Mouse (Mus musculus): Measurements from ENCODE around the gene Alg3. TPM values are rescaled to one million over a fixed set of nuclear protein-coding genes. Genes with fewer than 3 reads are reported as not detected.

Gene Alg3
- polyA plus RNA-seq, 1 experiment from 2014 or later = 44.6 TPM

GRCm38 (mm10) chr16:20637410-20637809, 25.9 kb upstream of the Alg3 start:
- Histone ChIP-seq H3K27ac (ENCODE audit: low read depth, low read length) (no peak overlapping the region), H3K9ac (replicated peaks; ENCODE audit: low read depth, low read length) (no peak overlapping the region)

DNA sequence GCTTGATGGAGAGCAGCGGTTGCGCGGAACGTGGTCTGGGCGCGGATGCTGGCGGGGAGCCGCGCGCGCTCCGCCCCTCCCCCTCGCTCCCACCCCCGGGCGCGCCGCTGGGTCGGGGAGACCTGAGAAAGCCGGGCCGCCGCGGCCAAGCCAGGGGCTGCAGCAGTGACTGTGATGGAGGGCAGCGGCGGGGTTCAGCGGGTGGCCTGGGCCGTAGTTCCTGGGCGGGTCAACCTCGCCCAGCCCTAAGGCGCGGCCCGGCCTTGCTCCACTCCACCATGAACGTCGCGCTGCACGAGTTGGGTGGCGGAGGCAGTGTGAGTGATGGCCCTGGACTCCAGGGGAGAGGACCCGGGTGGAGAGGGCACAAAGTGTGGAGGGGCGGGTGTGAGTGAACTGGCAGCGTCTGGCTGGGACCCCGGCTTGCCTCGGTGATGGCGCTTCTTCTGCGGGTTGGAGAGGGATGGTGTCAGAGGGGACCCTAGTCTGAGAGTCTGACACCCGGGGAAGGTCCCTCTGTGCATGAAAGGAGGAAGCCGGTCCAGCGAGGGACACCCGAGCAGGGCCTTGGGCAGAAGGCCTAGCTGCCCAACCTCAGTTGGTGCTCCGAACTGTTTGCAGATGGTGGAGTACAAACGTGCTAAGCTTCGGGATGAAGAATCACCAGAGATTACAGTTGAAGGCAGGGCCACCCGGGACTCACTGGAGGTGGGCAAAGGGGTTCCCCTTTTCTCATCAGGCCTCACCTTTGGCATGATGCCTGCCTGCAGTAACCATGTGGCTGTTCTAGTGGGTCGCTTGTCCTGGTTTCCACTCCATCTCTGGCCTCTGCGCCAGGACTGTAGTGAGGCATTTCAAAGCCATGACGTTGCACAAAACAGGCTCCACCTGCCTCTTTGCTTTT, 18.4 kb upstream of the Alg3 start, which contains the start of gene Ece2:
Gene Ece2 (plus strand): TSS at position 98 of the 904 bp plus-strand sequence.
- 7% methylated on average over 48 of the region's 54 CpGs for WGBS

More at GRCm38 (mm10) chr16:20637410-20637809, 25.9 kb upstream of the Alg3 start:
- Histone ChIP-seq H3K4me3 (ENCODE audit: low read depth, low read length) (no peak overlapping the region), H3K4me2 (ENCODE audit: low read depth, low read length) (no peak overlapping the region), H3K27me3 (ENCODE audit: control insufficient read depth, insufficient read depth, low read length) (no peaks in the 10 kb centered on the region), H3K36me3 (ENCODE audit: control insufficient read depth, insufficient read depth, low read length) (no peaks in the 10 kb centered on the region), H3K4me1 (ENCODE audit: control insufficient read depth, insufficient read depth, low read length) (no peaks in the 10 kb centered on the region), H3K9me3 (ENCODE audit: control insufficient read depth, low read length) (no peaks in the 10 kb centered on the region)
- 80% methylated on average over 8 of the region's 8 CpGs for WGBS
- no peak for ATAC-seq (ENCODE audit: low read depth)

DNA sequence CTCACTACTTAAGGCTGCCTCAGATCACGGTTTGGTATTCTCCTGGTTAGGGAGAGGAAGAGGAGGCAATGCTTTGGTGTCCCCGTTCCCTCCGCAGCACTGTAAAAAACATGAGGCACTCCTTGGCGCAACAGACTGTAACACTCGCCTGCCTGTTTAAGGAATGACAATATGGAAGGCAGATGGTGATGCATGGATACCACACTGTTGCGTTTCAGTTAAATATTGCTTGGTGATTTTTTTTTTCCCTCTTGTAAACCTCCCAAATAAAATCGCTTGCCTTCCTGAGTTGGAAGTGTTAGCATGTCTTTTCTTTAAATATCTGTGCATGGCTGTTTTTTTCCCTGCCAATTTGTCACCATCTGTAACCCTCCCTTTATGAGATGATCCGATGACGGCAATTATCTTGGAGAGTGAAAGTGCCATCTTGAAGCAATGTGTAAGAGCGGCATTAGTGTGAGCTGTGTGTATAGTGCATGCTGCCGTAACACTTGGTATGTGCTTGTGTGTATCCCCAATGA, 17.4 kb upstream of the Alg3 start:
- Histone ChIP-seq H3K27ac (ENCODE audit: low read depth, low read length) (no peak overlapping the region), H3K9me3 (ENCODE audit: control insufficient read depth, low read length) (no peaks in the 10 kb centered on the region), H3K36me3 (ENCODE audit: control insufficient read depth, insufficient read depth, low read length) (no peaks in the 10 kb centered on the region), H3K4me1 (ENCODE audit: control insufficient read depth, insufficient read depth, low read length) (no peaks in the 10 kb centered on the region), H3K27me3 (ENCODE audit: control insufficient read depth, insufficient read depth, low read length) (no peaks in the 10 kb centered on the region), H3K9ac (replicated peaks; ENCODE audit: low read depth, low read length) (no peak overlapping the region), H3K4me2 (ENCODE audit: low read depth, low read length) (peak overlapping the region; percentile 95), H3K4me3 (ENCODE audit: low read depth, low read length) (peak overlapping the region; percentile 60)
- 42% methylated on average over 11 of the region's 11 CpGs for WGBS
- ATAC-seq (ENCODE audit: low read depth) = no peak

More for the DNA sequence above, 18.4 kb upstream of the Alg3 start, which contains the start of gene Ece2:
- no peaks in the 10 kb centered on the region for H3K36me3 ChIP-seq (ENCODE audit: control insufficient read depth, insufficient read depth, low read length)
- H3K9me3 ChIP-seq (ENCODE audit: control insufficient read depth, low read length) = no peaks in the 10 kb centered on the region
- no peaks in the 10 kb centered on the region for H3K27me3 ChIP-seq (ENCODE audit: control insufficient read depth, insufficient read depth, low read length)
- peak; percentile 76 for ATAC-seq (ENCODE audit: low read depth)
- H3K4me3 ChIP-seq (ENCODE audit: low read depth, low read length) = peak within 1 kb of the TSS; percentile 60
- H3K27ac ChIP-seq (ENCODE audit: low read depth, low read length) = peak within 1 kb of the TSS; percentile 62
- H3K9ac ChIP-seq (replicated peaks; ENCODE audit: low read depth, low read length) = peak within 1 kb of the TSS; percentile 76
- no peaks in the 10 kb centered on the region for H3K4me1 ChIP-seq (ENCODE audit: control insufficient read depth, insufficient read depth, low read length)
- peak within 1 kb of the TSS; percentile 95 for H3K4me2 ChIP-seq (ENCODE audit: low read depth, low read length)

DNA sequence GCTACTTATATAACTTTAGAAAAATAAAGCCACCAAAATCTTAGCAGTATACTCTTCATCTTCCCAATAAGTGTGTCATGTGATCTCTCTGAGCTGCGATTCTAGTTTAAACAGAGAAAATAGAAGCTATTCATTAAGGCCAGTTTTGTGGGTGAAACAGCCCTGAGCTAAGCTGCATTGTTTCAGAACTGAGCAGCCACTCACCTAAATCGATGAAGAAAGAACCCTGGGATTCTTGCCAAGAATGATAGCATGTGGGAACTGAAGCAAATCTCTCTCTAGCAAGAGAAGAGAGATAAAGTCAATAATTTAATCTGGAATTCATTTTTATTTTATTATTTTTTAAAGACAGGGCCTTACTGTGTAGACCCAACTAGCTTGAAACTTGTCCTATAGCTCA, 11.7 kb upstream of the Alg3 start:
- Histone ChIP-seq H3K27ac (ENCODE audit: low read depth, low read length) (no peak overlapping the region; the same call in 1 of the 2 replicates), H3K9ac (replicated peaks; ENCODE audit: low read depth, low read length) (peak overlapping the region; percentile 78; the same call in 1 of the 2 replicates)
- WGBS = 47% methylated on average over 2 of the region's 2 CpGs

DNA sequence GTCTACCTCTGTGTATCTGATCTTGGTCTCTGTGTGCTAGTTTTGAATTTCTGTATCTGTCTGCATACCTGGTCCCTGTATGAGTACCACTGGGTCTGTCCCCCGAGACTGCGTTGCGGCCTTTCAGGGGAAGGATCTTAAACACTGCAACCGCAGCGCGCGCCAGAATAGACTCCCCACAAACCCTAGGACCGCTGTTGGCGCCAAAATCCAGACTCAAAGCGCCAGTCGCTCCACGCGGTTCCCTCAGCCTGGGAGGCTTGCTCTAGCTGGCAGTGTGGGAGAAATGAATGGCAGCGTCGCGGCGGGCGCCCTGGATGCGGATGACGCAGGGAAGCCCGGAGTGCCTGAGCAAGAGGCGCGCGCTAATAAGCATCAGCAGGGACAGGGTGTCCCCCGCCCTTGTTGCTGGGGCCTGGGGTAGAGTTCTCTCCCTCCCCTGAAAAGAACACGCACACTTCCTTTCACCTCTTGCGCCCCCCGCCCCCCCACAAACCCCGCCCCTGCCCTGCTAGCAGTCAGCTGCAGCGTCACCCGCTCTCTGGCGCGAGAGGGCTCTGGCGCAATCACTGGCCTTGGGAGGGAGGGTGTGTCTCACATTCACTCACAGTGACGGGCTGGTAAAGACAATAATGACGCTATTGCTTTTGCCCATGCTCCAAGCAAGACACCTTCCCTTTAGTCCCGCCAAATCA, 10.6 kb upstream of the Alg3 start:
- Histone ChIP-seq H3K27ac (ENCODE audit: low read depth, low read length) (peak overlapping the region; percentile 97), H3K36me3 (ENCODE audit: control insufficient read depth, insufficient read depth, low read length) (no peaks in the 10 kb centered on the region), H3K9me3 (ENCODE audit: control insufficient read depth, low read length) (no peaks in the 10 kb centered on the region), H3K9ac (replicated peaks; ENCODE audit: low read depth, low read length) (peak overlapping the region; percentile 78), H3K4me3 (ENCODE audit: low read depth, low read length) (peak overlapping the region; percentile 78), H3K27me3 (ENCODE audit: control insufficient read depth, insufficient read depth, low read length) (no peaks in the 10 kb centered on the region), H3K4me1 (ENCODE audit: control insufficient read depth, insufficient read depth, low read length) (peaks cover 8% of the 10 kb centered on the region; the same call in 1 of the 2 replicates), H3K4me2 (ENCODE audit: low read depth, low read length) (peak overlapping the region; percentile 89)
- WGBS = 0% methylated on average over 35 of the region's 37 CpGs
- peak; percentile 68 for ATAC-seq (ENCODE audit: low read depth)

More for the DNA sequence above, 11.7 kb upstream of the Alg3 start:
- Histone ChIP-seq H3K4me2 (ENCODE audit: low read depth, low read length) (peak overlapping the region; percentile 89; the same call in 1 of the 2 replicates), H3K4me1 (ENCODE audit: control insufficient read depth, insufficient read depth, low read length) (peaks cover 8% of the 10 kb centered on the region; the same call in 1 of the 2 replicates), H3K27me3 (ENCODE audit: control insufficient read depth, insufficient read depth, low read length) (no peaks in the 10 kb centered on the region), H3K36me3 (ENCODE audit: control insufficient read depth, insufficient read depth, low read length) (no peaks in the 10 kb centered on the region), H3K9me3 (ENCODE audit: control insufficient read depth, low read length) (no peaks in the 10 kb centered on the region), H3K4me3 (ENCODE audit: low read depth, low read length) (no peak overlapping the region)
- ATAC-seq (ENCODE audit: low read depth) = no peak

DNA sequence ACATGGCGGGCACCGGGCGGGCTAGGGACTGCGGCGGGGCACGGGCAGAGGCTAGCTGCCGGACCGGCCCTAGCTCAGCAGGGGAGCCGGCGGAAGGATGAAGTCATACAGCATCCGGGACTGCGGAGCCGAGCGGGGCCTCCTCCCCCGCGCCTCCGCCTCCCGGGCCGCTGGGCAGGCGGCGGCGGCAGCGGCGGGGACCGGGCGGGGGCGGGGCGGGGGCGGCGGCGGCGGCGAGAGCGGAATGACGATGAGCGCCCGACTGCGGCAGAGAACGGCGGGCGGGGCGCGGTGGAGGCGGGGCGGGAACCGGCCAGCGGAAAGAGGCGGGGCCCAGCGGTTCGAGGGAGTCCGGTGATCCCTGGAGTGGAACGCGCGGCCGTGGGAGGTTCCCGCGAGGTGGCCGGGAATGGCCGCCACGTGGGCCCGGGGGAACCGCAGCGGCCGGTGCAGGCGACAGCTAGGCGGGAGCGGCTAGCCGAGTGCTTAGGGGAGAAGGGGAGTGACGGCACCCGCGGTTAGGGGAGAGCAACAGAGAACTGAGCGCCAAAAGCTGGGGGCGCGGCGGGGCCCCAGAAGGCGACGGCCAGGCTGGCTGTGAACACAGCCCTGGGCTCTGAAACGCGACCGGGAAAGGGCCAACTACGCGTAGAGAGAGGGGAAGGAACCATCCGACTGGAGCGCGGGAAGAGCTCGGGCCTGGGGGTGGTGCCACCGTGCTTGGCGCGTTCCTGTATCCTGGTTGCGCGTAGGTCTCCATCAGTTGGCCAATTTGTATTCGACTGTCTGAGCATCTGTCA, 9.9 kb upstream of the Alg3 start, which contains the start of gene Camk2n2:
Gene Camk2n2 (minus strand): TSS at position 97 of the 800 bp plus-strand sequence.
- H3K9ac ChIP-seq (replicated peaks; ENCODE audit: low read depth, low read length) = peak within 1 kb of the TSS; percentile 78
- H3K27ac ChIP-seq (ENCODE audit: low read depth, low read length) = peak within 1 kb of the TSS; percentile 97
- H3K27me3 ChIP-seq (ENCODE audit: control insufficient read depth, insufficient read depth, low read length) = no peaks in the 10 kb centered on the region
- H3K4me1 ChIP-seq (ENCODE audit: control insufficient read depth, insufficient read depth, low read length) = peaks cover 8% of the 10 kb centered on the region; the same call in 1 of the 2 replicates
- no peaks in the 10 kb centered on the region for H3K9me3 ChIP-seq (ENCODE audit: control insufficient read depth, low read length)
- H3K36me3 ChIP-seq (ENCODE audit: control insufficient read depth, insufficient read depth, low read length) = no peaks in the 10 kb centered on the region
- 1% methylated on average over 63 of the region's 92 CpGs for WGBS
- peak within 1 kb of the TSS; percentile 78 for H3K4me3 ChIP-seq (ENCODE audit: low read depth, low read length)
- ATAC-seq (ENCODE audit: low read depth) = peak; percentile 44
- H3K4me2 ChIP-seq (ENCODE audit: low read depth, low read length) = peak within 1 kb of the TSS; percentile 89

- H3K36me3 ChIP-seq (ENCODE audit: control insufficient read depth, insufficient read depth, low read length) = no peaks in the 10 kb centered on the region
- 1% methylated on average over 32 of the region's 32 CpGs for WGBS
- ATAC-seq (ENCODE audit: low read depth) = peak; percentile 18; the same call in 1 of the 2 replicates
Observed at GRCm38 (mm10) chr16:20620751-20621190, 9.2 kb upstream of the Alg3 start.

DNA sequence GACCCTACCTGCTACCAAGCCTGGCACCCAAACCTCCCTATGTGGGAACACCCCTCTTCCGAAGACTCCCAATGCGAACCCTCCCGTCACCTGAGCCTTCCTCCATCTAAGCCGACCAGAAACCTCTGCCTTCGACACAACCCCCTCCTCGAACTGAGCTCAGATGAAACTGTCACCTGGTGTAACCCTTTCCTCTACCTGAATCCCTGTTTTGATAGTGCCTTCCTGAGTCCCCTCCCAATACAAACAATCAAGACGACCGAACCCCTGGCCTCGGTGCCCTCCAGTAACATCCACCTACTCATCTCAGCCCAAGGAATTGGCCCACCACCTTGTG, 8.8 kb upstream of the Alg3 start:
- Histone ChIP-seq H3K27ac (ENCODE audit: low read depth, low read length) (peak overlapping the region; percentile 97), H3K27me3 (ENCODE audit: control insufficient read depth, insufficient read depth, low read length) (no peaks in the 10 kb centered on the region), H3K4me1 (ENCODE audit: control insufficient read depth, insufficient read depth, low read length) (peaks cover 8% of the 10 kb centered on the region; the same call in 1 of the 2 replicates), H3K9ac (replicated peaks; ENCODE audit: low read depth, low read length) (peak overlapping the region; percentile 78), H3K4me3 (ENCODE audit: low read depth, low read length) (peak overlapping the region; percentile 78), H3K4me2 (ENCODE audit: low read depth, low read length) (peak overlapping the region; percentile 89), H3K36me3 (ENCODE audit: control insufficient read depth, insufficient read depth, low read length) (no peaks in the 10 kb centered on the region), H3K9me3 (ENCODE audit: control insufficient read depth, low read length) (no peaks in the 10 kb centered on the region)
- WGBS = 1% methylated on average over 9 of the region's 9 CpGs
- peak; percentile 3; the same call in 1 of the 2 replicates for ATAC-seq (ENCODE audit: low read depth)

More at GRCm38 (mm10) chr16:20620751-20621190, 9.2 kb upstream of the Alg3 start:
- H3K9ac ChIP-seq (replicated peaks; ENCODE audit: low read depth, low read length) = peak overlapping the region; percentile 78
- H3K4me3 ChIP-seq (ENCODE audit: low read depth, low read length) = peak overlapping the region; percentile 78
- H3K27ac ChIP-seq (ENCODE audit: low read depth, low read length) = peak overlapping the region; percentile 97
- H3K27me3 ChIP-seq (ENCODE audit: control insufficient read depth, insufficient read depth, low read length) = no peaks in the 10 kb centered on the region
- H3K4me1 ChIP-seq (ENCODE audit: control insufficient read depth, insufficient read depth, low read length) = peaks cover 8% of the 10 kb centered on the region; the same call in 1 of the 2 replicates
- no peaks in the 10 kb centered on the region for H3K9me3 ChIP-seq (ENCODE audit: control insufficient read depth, low read length)
- H3K4me2 ChIP-seq (ENCODE audit: low read depth, low read length) = peak overlapping the region; percentile 89

Data from neural tube, embryonic 14.5 days (tissue).